Mouse (Mus musculus) spleen, embryonic (tissue): Measurements from ENCODE around the gene Mrpl37.

Source experiments
- CTCF ChIA-PET: fragments of 350-600 bp; sonication (Branson Sonifier 250); formaldehyde crosslinking; loops from one replicate; lab custom pipeline; 2022; lab: Charles Lee

Mrpl37 gene

GRCm38 (mm10) chr4:107067151-107067840 lies 628 bp upstream of the Mrpl37 start:
- CTCF ChIA-PET: no interaction called here

GRCm38 (mm10) chr4:107064394-107065098 lies 2.1 kb downstream of the Mrpl37 start:
- CTCF ChIA-PET: no interaction called here

- CTCF ChIA-PET: no interaction called here
These were observed 3.5 kb downstream of the Mrpl37 start for GRCm38 (mm10) chr4:107063214-107063613.

GRCm38 (mm10) chr4:107061560-107061959 lies 5.1 kb downstream of the Mrpl37 start:
- CTCF ChIA-PET: no interaction called here

GRCm38 (mm10) chr4:107058781-107059180 lies 7.9 kb downstream of the Mrpl37 start:
- CTCF ChIA-PET: no interaction called here

GRCm38 (mm10) chr4:107058346-107058745 lies 8.3 kb downstream of the Mrpl37 start:
- CTCF ChIA-PET: no interaction called here

GRCm38 (mm10) chr4:107056088-107056487 lies 10.6 kb downstream of the Mrpl37 start:
- CTCF ChIA-PET: interaction anchor here (0.6 kb wide), 1 partner anchor 1753 kb away, joined by 3 read pairs; no protein-coding TSS in a partner anchor

- CTCF ChIA-PET: no interaction called here
These were observed 13.6 kb downstream of the Mrpl37 start for GRCm38 (mm10) chr4:107052962-107053553.

GRCm38 (mm10) chr4:107051889-107052288 lies 14.8 kb downstream of the Mrpl37 start:
- CTCF ChIA-PET: interaction anchor here (0.7 kb wide), 1 partner anchor 62 kb away, joined by 3 read pairs; no protein-coding TSS in a partner anchor

GRCm38 (mm10) chr4:107048568-107049162 lies 18.0 kb downstream of the Mrpl37 start:
- CTCF ChIA-PET: no interaction called here

GRCm38 (mm10) chr4:107047806-107048205 lies 18.9 kb downstream of the Mrpl37 start:
- CTCF ChIA-PET: no interaction called here

GRCm38 (mm10) chr4:107045188-107045587 lies 21.5 kb downstream of the Mrpl37 start:
- CTCF ChIA-PET: no interaction called here

GRCm38 (mm10) chr4:107042304-107042703 lies 24.4 kb downstream of the Mrpl37 start:
- CTCF ChIA-PET: interaction anchor here (0.6 kb wide), 1 partner anchor 12 kb away, joined by 3 read pairs; no protein-coding TSS in a partner anchor

- CTCF ChIA-PET: no interaction called here
These were observed 27.4 kb downstream of the Mrpl37 start for GRCm38 (mm10) chr4:107039270-107039669.

- CTCF ChIA-PET: no interaction called here
These were observed 28.4 kb downstream of the Mrpl37 start for GRCm38 (mm10) chr4:107038303-107038702.

GRCm38 (mm10) chr4:107036985-107037384 lies 29.7 kb downstream of the Mrpl37 start:
- CTCF ChIA-PET: no interaction called here

GRCm38 (mm10) chr4:107035689-107036088 lies 31.0 kb downstream of the Mrpl37 start:
- CTCF ChIA-PET: no interaction called here

- CTCF ChIA-PET: no interaction called here
These were observed 40.2 kb downstream of the Mrpl37 start for GRCm38 (mm10) chr4:107026451-107026850.

GRCm38 (mm10) chr4:107025369-107025768 lies 41.3 kb downstream of the Mrpl37 start:
- CTCF ChIA-PET: no interaction called here

GRCm38 (mm10) chr4:107024899-107025298 lies 41.8 kb downstream of the Mrpl37 start:
- CTCF ChIA-PET: no interaction called here

- CTCF ChIA-PET: no interaction called here
These were observed 45.2 kb downstream of the Mrpl37 start for GRCm38 (mm10) chr4:107021464-107021863.
